Mouse (Mus musculus) left cerebral cortex, adult 18-20 months (tissue): Measurements from ENCODE around the gene 9130230L23Rik. TPM values are rescaled to one million over a fixed set of nuclear protein-coding genes. Genes with fewer than 3 reads are reported as not detected.

ENCODE experiments used
- DNase-seq, 2 experiments: peaks; one replicate each; pipeline ENCODE4 v3.0.0; 2021 to 2022; ENCODE audit warnings: low spot score in 2 of 2, mixed read lengths in 1 of 2
- long read RNA-seq, 2 experiments: library from polyadenylated mRNA; stranded (forward); transcript quantifications; one replicate each; pipeline ENCODE4 v2.0.0; 2021
- total RNA-seq, 2 experiments: library from RNA; stranded (reverse); gene quantifications; 2 replicates each; pipeline ENCODE4 v1.2.3; 2021

The 9130230L23Rik gene
- total RNA-seq, result not detected
- long read RNA-seq, experiment 1, result 0 reads
- long read RNA-seq, experiment 2, result 0 reads

GRCm38 (mm10) chr5:66004134-66004925 is at the start of gene 9130230L23Rik:
Gene 9130230L23Rik, minus strand, starts transcription at chr5:66004285.
- DNase-seq, result no peak

GRCm38 (mm10) chr5:66052777-66053548 is 48.9 kb upstream of the 9130230L23Rik start:
- DNase-seq, result no peak

GRCm38 (mm10) chr5:66050841-66051240 is 46.8 kb upstream of the 9130230L23Rik start:
- DNase-seq, result no peak

GRCm38 (mm10) chr5:66046356-66046755 is 42.3 kb upstream of the 9130230L23Rik start:
- no peak for DNase-seq

- no peak for DNase-seq
Measured at GRCm38 (mm10) chr5:66043897-66044296, 39.8 kb upstream of the 9130230L23Rik start.

- DNase-seq, result no peak
Measured at GRCm38 (mm10) chr5:66042651-66043340, 38.7 kb upstream of the 9130230L23Rik start.

- no peak for DNase-seq
Measured at GRCm38 (mm10) chr5:66040744-66041279, 36.7 kb upstream of the 9130230L23Rik start.

- DNase-seq, result no peak
Measured at GRCm38 (mm10) chr5:66039813-66040212, 35.7 kb upstream of the 9130230L23Rik start.

- DNase-seq, result no peak
Measured at GRCm38 (mm10) chr5:66037066-66037465, 33.0 kb upstream of the 9130230L23Rik start.

- DNase-seq, result no peak
Measured at GRCm38 (mm10) chr5:66036440-66037054, 32.5 kb upstream of the 9130230L23Rik start.

GRCm38 (mm10) chr5:66034375-66035195 is 30.5 kb upstream of the 9130230L23Rik start:
- DNase-seq, result no peak

GRCm38 (mm10) chr5:66032826-66033225 is 28.7 kb upstream of the 9130230L23Rik start:
- no peak for DNase-seq

GRCm38 (mm10) chr5:66031699-66032098 is 27.6 kb upstream of the 9130230L23Rik start:
- DNase-seq, result no peak

- DNase-seq, result no peak
Measured at GRCm38 (mm10) chr5:66028232-66028631, 24.1 kb upstream of the 9130230L23Rik start.

- DNase-seq, result no peak
Measured at GRCm38 (mm10) chr5:66027206-66027605, 23.1 kb upstream of the 9130230L23Rik start.

GRCm38 (mm10) chr5:66026796-66027195 is 22.7 kb upstream of the 9130230L23Rik start:
- DNase-seq, result no peak

GRCm38 (mm10) chr5:66015449-66015961 is 11.4 kb upstream of the 9130230L23Rik start:
- no peak for DNase-seq

- no peak for DNase-seq
Measured at GRCm38 (mm10) chr5:66014437-66014836, 10.4 kb upstream of the 9130230L23Rik start.

GRCm38 (mm10) chr5:66013999-66014398 is 9.9 kb upstream of the 9130230L23Rik start:
- no peak for DNase-seq
